Mouse (Mus musculus) liver, adult (tissue): ENCODE results near the gene Tjp2.

ENCODE experiments used
- GATA4 ChIP-seq: IDR thresholded peaks from 2 replicates; pipeline ENCODE4 v1.6.1; 2014; ENCODE audit warnings: mild to moderate bottlenecking, low read length; ENCODE audit not compliant: insufficient replicate concordance

Tjp2 gene

GRCm38 (mm10) chr19:24123087-24123486 is 101.7 kb downstream of the Tjp2 start:
- no peak for TF ChIP-seq GATA4

- TF ChIP-seq GATA4: no peak
Observed at GRCm38 (mm10) chr19:24122647-24123046, 102.2 kb downstream of the Tjp2 start.

DNA sequence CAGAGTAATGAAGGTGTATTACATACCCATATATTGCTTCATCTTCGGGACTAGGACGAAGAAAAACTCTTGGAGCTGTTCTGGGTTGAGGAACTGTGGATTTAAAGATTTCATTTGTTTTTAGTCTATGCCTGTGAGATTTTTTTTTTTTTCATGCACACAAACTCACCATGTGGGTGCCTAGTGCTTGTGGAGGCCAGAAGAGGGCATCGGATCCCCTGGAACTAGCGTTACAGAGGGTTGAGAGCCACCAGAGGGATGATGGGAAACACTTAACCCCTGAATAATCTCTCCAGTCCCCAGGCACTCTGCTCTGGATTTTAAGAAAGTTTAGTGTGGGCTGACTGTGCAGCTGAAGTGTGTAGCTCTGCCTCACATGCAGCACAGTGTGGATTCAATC is 104.0 kb downstream of the Tjp2 start:
- TF ChIP-seq GATA4: no peak

DNA sequence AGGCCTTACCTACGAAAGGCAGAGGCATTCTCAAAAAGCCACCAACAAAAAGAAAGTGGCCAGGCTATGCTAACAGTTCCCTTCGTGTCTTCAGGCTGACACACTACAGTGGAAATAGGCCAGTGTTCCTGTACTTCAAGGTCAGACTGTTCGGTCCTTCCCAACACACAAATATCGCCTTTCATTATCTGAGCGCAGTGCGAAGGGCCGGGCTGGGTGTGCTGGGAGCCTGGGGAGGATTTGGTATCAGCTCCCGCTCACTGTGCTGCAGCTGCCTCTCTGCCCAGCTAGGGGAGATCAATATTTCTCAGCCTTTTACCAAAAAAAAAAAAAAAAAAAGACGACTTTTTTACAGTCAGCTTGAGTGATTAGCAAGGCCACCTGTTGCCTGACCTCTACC is 106.1 kb downstream of the Tjp2 start:
- no peak for TF ChIP-seq GATA4

DNA sequence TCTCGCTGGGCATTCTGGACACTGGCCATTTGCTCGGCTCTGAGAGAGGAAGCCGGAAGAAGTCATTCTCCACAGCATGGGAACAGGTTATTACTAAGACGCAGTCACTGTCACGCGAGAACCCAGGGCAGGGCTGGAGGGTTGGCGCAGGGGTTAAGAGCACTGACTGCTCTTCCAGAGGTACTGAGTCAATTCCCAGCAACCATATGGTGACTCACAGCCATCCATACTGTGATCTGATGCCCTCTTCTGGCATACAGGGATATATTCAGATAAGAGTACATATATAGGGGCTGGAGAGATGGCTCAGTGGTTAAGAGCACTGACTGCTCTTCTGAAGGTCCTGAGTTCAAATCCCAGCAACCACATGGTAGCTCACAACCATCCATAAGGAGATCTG is 113.2 kb downstream of the Tjp2 start:
- no peak for TF ChIP-seq GATA4

DNA sequence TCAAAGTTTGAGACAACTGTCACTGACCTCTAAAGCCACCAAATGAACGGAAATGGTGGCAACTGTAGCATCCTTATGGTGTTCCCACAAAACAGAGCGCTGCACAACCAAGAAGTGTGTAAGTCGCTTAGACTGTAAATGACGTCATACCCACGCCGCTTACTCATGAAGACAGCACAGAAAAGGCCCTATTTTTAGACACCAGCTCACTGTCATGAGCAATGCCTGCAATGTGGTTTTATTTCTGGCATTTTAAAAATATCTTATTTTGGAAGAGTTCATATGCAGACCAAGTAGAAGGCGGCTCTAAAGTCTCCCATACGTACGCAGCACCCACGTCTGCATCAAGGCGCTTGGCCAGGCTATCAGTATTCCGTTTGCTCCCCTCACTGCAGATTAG is 117.1 kb downstream of the Tjp2 start:
- no peak for TF ChIP-seq GATA4

DNA sequence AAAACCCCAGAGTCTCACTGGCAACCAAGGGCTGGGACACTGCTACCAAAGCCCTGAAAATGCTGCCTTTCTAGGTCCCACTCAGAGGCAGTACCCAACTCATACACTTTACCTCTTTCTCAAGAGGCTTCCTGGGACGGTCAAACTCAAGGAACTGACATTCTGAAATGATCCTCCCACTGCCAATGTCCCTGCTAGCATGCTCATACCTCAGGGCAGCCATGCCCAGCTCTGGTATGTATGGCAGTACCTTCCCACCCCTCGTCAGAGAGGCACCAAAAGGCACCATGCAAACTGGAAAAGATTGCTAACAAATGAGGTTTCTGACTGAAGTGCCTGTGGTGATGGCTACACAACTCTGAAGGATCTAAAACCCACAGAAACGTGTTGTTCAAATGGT is 121.0 kb downstream of the Tjp2 start:
- no peak for TF ChIP-seq GATA4

DNA sequence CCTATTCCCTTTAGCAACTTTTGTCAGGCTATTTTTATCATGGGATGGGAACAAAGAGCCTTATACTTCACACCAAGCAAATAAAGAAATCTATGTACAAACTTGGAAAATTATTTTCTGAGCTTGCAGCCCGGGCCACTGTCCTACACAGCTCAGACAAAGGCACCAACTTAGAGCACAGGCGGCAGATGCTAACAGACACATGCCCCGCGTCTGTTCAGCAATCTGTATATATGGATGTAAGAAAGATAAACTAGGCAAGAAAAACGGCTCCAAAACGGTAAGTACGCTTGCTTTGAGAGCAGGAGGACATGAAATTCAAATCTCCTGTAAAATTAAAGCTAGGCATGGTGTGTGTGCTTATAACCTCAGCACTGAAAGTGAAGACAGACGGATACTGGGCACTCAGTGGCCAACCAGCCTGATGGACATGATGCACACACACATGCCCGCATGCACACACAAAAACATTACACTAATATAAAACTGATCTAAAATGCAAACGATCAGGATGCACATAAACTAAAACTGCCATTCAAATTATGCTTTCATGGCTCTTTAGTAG is 122.2 kb downstream of the Tjp2 start:
- TF ChIP-seq GATA4: no peak

DNA sequence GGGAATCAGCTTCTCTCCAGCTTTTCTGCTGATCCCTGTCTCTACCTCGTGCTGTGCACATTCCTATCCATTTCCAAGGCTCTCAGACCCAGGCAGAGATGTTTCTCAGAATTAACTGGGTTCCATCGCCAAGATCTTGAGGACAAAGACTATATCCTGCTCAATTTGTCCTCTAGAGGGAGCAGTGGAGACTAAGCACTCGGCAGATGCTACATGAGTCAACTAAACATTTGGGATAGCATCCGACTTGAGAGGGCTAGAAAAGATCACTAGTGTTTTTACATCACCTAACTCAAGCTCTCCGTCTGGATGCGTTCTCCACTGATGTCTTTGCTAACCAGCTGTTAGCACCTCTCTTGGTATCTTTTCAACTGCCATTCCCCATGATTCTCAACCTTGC is 123.6 kb downstream of the Tjp2 start:
- TF ChIP-seq GATA4: no peak

DNA sequence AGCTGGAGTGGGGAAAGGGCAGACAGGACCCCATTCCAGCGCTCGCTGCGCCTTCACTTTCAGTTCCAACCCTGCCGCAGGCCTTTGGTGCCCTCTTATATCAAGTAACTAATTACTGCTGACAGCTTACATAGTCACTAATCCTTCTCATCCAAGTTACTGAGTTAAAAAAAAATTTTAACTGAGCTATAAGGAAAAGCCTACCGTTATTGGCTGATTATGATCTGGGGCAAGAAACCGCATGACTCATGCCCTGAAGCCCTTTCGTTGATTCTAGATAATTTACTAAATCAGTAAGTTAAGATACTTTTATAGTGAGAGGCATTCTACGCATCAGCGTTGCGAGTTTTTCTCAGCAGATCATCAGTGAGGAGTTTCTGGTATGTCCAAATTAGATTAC is 126.1 kb downstream of the Tjp2 start:
- TF ChIP-seq GATA4: no peak

DNA sequence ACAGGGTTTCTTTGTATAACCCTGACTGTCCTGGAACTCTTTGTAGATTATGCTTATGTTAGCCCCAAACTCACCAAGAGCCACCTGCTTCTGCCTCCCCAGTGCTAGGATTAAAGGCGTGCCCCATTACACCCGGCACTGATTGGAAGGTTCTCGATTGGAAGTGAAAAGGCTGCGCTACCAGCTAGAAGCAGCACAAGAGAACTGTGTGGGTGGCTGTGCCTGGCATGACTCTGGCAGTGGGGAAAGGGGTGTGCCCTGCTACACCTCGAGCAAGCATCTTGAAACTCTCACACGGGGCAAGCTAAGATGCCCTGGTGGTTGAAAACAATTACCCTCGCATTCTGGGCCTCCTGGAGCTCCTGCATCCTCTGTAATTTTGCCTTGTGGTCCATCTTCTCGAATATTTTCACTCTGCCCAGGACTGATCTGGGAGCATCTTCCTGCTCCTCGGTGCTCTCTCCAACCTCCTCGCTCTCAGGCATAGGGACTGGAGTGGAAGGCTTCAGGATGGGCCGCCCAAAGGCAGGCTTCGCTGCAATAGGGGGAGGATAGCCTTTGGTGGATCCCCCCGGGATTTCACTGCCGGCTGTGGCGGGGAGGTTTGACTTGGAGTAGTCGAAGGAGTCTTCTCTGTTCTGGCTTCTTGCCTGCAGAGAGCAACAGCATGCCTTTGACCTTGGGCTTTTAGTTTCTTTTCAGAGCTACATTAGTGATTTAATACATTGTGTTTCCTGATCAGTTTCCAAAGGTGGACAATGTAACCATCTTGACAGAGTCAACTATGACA is 127.0 kb downstream of the Tjp2 start:
- no peak for TF ChIP-seq GATA4

DNA sequence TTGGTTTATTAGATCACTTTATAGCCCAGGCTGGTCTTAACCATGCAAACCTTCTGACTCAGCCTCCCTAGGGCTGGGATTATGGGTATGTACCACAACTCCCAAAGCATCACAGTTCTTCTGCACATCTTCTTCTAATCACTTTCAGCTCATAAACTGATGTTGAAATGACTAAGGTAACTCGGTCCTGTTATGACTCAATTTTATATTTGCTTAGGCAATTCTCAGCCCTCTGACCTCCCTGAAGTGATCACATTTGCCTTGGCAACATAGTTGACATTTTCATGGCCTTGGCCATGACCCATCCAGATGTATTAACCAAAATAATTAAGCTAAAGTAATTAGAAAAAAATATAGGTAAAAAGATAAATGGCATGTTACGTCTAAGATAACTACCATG is 134.5 kb downstream of the Tjp2 start:
- TF ChIP-seq GATA4: no peak

DNA sequence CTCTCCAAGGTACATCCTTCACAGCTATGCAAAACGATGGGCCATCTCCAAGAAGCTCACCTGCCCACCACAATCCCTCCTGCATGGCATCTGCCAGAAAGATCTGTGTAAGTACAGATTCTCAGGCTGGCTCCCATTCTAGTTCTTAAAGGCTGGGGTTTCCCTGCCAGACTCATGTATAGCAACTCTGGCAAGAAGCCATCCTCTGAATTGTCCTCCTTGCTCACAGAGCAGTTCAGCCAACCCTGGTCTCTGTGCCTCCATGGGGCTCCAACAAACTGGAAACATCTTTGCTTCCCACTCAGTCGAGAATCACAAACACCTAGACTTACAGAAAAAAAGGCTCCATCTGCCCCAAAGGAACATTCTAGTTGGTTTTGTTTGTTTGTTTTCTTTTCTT is 139.5 kb downstream of the Tjp2 start:
- no peak for TF ChIP-seq GATA4

DNA sequence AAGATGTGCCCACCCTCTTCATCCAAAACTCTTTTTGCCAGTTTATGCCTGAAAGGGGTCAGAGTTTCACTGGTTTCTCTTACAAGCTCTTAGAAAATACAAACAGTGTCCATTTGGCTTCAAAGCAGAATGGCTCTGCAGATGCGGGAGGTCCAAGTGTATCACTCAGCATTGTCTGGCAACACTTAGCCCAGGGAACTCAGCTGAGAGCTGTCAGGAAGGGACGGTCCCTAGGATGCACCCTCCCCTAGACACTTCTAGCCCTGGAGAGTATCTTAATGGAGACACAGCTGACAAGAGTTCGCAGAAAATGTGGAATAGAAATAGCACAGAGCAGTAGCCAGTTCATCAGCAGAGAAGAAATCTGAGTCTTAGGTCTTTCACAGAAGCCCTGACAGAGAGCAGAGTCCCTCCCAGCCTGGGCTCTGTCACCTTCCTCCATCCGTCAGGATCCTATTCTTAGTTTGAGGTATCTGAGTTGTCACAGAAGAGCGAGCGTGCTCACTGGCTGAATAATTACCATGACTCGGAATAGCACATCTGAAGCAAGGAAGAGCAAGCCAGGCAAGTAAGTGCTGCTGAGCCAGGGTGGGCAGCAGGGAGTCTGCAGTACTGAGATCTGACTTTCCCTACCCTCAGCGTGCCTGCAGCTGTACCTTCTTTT is 144.3 kb downstream of the Tjp2 start:
- no peak for TF ChIP-seq GATA4

DNA sequence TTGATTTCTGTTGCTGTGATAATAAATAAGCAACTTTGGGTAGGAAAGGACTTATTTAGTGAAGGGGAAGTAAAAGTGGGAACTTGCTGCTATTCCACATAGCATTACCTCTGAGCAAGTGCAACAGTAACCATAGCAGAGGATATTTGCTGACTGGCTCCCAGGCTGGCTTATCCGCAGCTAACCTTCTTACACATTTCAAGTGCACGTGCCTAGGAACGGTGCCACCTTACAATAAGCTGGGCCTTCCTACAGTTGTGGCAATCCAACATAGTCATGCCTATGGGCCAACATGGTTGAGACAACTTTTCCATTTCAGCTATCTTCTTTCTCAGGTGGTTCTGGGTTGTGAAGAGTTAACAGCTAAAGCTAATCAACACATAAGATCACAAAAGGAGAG is 147.2 kb downstream of the Tjp2 start:
- TF ChIP-seq GATA4: no peak

GRCm38 (mm10) chr19:24076536-24076935 is 148.3 kb downstream of the Tjp2 start:
- TF ChIP-seq GATA4: no peak
